Mouse (Mus musculus): ENCODE results near the gene Ccdc47. TPM values are rescaled to one million over a fixed set of nuclear protein-coding genes. Genes with fewer than 3 reads are reported as not detected.
"Not testable (repeated sequence)": the region's sequence is repeated elsewhere in the genome, so short reads cannot be mapped to it uniquely, and the experiment has no call there.

Ccdc47 gene
- polyA plus RNA-seq, 1 experiment = 110 TPM

- Histone ChIP-seq H3K4me3 (ENCODE audit: insufficient read depth, low read length) (no peak overlapping the region), H3K4me1 (ENCODE audit: control insufficient read depth, insufficient read depth, low read length) (no peaks in the 10 kb centered on the region), H3K27ac (ENCODE audit: insufficient read depth, low read length) (no peak overlapping the region)
- TF ChIP-seq CTCF (IDR thresholded peaks at IDR 0.05; ENCODE audit: borderline replicate concordance, insufficient read depth, low read length) (no peak), POLR2A (IDR thresholded peaks at IDR 0.05; ENCODE audit: low read depth, low read length) (no peak)
These were observed 33.2 kb upstream of the Ccdc47 start for GRCm38 (mm10) chr11:106249326-106249725.

- Histone ChIP-seq H3K27ac (ENCODE audit: insufficient read depth, low read length) (no peak overlapping the region), H3K4me3 (ENCODE audit: insufficient read depth, low read length) (no peak overlapping the region), H3K4me1 (ENCODE audit: control insufficient read depth, insufficient read depth, low read length) (no peaks in the 10 kb centered on the region)
- TF ChIP-seq POLR2A (IDR thresholded peaks at IDR 0.05; ENCODE audit: low read depth, low read length) (no peak), CTCF (IDR thresholded peaks at IDR 0.05; ENCODE audit: borderline replicate concordance, insufficient read depth, low read length) (peak; percentile 42; the same call in 1 of the 2 replicates)
These were observed 30.7 kb upstream of the Ccdc47 start for GRCm38 (mm10) chr11:106246834-106247233.

- not testable (repeated sequence) for H3K27ac ChIP-seq (ENCODE audit: insufficient read depth, low read length); H3K4me3 ChIP-seq (ENCODE audit: insufficient read depth, low read length); H3K4me1 ChIP-seq (ENCODE audit: control insufficient read depth, insufficient read depth, low read length)
These were observed 17.8 kb upstream of the Ccdc47 start for GRCm38 (mm10) chr11:106233978-106234377.

GRCm38 (mm10) chr11:106220603-106221002 lies 4.5 kb upstream of the Ccdc47 start:
- H3K27ac ChIP-seq (ENCODE audit: insufficient read depth, low read length) = no peak overlapping the region
- TF ChIP-seq POLR2A (IDR thresholded peaks at IDR 0.05; ENCODE audit: low read depth, low read length) (no peak), CTCF (IDR thresholded peaks at IDR 0.05; ENCODE audit: borderline replicate concordance, insufficient read depth, low read length) (no peak)
- no peak overlapping the region for H3K4me3 ChIP-seq (ENCODE audit: insufficient read depth, low read length)
- no peaks in the 10 kb centered on the region for H3K4me1 ChIP-seq (ENCODE audit: control insufficient read depth, insufficient read depth, low read length)

GRCm38 (mm10) chr11:106216730-106217490 lies 766 bp upstream of the Ccdc47 start, which contains the start of gene Ddx42:
Ddx42 (plus strand) TSS chr11:106216926.
- Histone ChIP-seq H3K4me1 (ENCODE audit: control insufficient read depth, insufficient read depth, low read length) (no peaks in the 10 kb centered on the region), H3K27ac (ENCODE audit: insufficient read depth, low read length) (peak within 1 kb of the TSS; percentile 96), H3K4me3 (ENCODE audit: insufficient read depth, low read length) (peak within 1 kb of the TSS; percentile 91)
- TF ChIP-seq CTCF (IDR thresholded peaks at IDR 0.05; ENCODE audit: borderline replicate concordance, insufficient read depth, low read length) = no peak
- TF ChIP-seq POLR2A (IDR thresholded peaks at IDR 0.05; ENCODE audit: low read depth, low read length) = peak; percentile 78

GRCm38 (mm10) chr11:106215450-106215859 lies 689 bp downstream of the Ccdc47 start:
- peak overlapping the region; percentile 63; the same call in 1 of the 2 replicates for H3K27ac ChIP-seq (ENCODE audit: insufficient read depth, low read length)

GRCm38 (mm10) chr11:106214856-106215255 lies 1.3 kb downstream of the Ccdc47 start:
- H3K27ac ChIP-seq (ENCODE audit: insufficient read depth, low read length) = no peak overlapping the region
- TF ChIP-seq CTCF (IDR thresholded peaks at IDR 0.05; ENCODE audit: borderline replicate concordance, insufficient read depth, low read length) = no peak
- no peak for TF ChIP-seq POLR2A (IDR thresholded peaks at IDR 0.05; ENCODE audit: low read depth, low read length)
- H3K4me1 ChIP-seq (ENCODE audit: control insufficient read depth, insufficient read depth, low read length) = no peaks in the 10 kb centered on the region
- peak overlapping the region; percentile 91 for H3K4me3 ChIP-seq (ENCODE audit: insufficient read depth, low read length)

More at GRCm38 (mm10) chr11:106215450-106215859, 689 bp downstream of the Ccdc47 start:
- H3K4me1 ChIP-seq (ENCODE audit: control insufficient read depth, insufficient read depth, low read length) = no peaks in the 10 kb centered on the region
- TF ChIP-seq POLR2A (IDR thresholded peaks at IDR 0.05; ENCODE audit: low read depth, low read length) (no peak), CTCF (IDR thresholded peaks at IDR 0.05; ENCODE audit: borderline replicate concordance, insufficient read depth, low read length) (no peak)
- H3K4me3 ChIP-seq (ENCODE audit: insufficient read depth, low read length) = peak overlapping the region; percentile 91

GRCm38 (mm10) chr11:106212771-106213170 lies 3.4 kb downstream of the Ccdc47 start:
- no peak overlapping the region for H3K4me3 ChIP-seq (ENCODE audit: insufficient read depth, low read length)
- TF ChIP-seq CTCF (IDR thresholded peaks at IDR 0.05; ENCODE audit: borderline replicate concordance, insufficient read depth, low read length) (no peak), POLR2A (IDR thresholded peaks at IDR 0.05; ENCODE audit: low read depth, low read length) (no peak)
- no peaks in the 10 kb centered on the region for H3K4me1 ChIP-seq (ENCODE audit: control insufficient read depth, insufficient read depth, low read length)
- H3K27ac ChIP-seq (ENCODE audit: insufficient read depth, low read length) = no peak overlapping the region

GRCm38 (mm10) chr11:106202123-106202465 lies 14.1 kb downstream of the Ccdc47 start, which contains the start of gene Strada:
Strada (minus strand) TSS chr11:106202168.
- H3K27ac ChIP-seq (ENCODE audit: insufficient read depth, low read length) = no peak within 1 kb of the TSS
- H3K4me1 ChIP-seq (ENCODE audit: control insufficient read depth, insufficient read depth, low read length) = no peaks in the 10 kb centered on the region
- TF ChIP-seq POLR2A (IDR thresholded peaks at IDR 0.05; ENCODE audit: low read depth, low read length) (no peak), CTCF (IDR thresholded peaks at IDR 0.05; ENCODE audit: borderline replicate concordance, insufficient read depth, low read length) (no peak)
- no peak within 1 kb of the TSS for H3K4me3 ChIP-seq (ENCODE audit: insufficient read depth, low read length)

GRCm38 (mm10) chr11:106201337-106202122 lies 14.6 kb downstream of the Ccdc47 start:
- H3K27ac ChIP-seq (ENCODE audit: insufficient read depth, low read length) = no peak overlapping the region
- TF ChIP-seq POLR2A (IDR thresholded peaks at IDR 0.05; ENCODE audit: low read depth, low read length) (no peak), CTCF (IDR thresholded peaks at IDR 0.05; ENCODE audit: borderline replicate concordance, insufficient read depth, low read length) (no peak)
- H3K4me3 ChIP-seq (ENCODE audit: insufficient read depth, low read length) = no peak overlapping the region

More at GRCm38 (mm10) chr11:106201337-106202122, 14.6 kb downstream of the Ccdc47 start:
- H3K4me1 ChIP-seq (ENCODE audit: control insufficient read depth, insufficient read depth, low read length) = 0 out of 2 replicates have a peak, but pooled peaks cover 1% of the 10 kb centered on the region
